Mouse (Mus musculus) hindbrain, embryonic 11.5 days (tissue): ENCODE results near the gene Ccdc157. TPM values are rescaled to one million over a fixed set of nuclear protein-coding genes. Genes with fewer than 3 reads are reported as not detected.
"Not testable (repeated sequence)": the region's sequence is repeated elsewhere in the genome, so short reads cannot be mapped to it uniquely, and the experiment has no call there.

Source experiments
- ATAC-seq: fragments of 200-750 bp; cut with Nextera tagmentation; 2 replicates; pipeline ENCODE4 v1.8.0; 2017; ENCODE audit warnings: mild to moderate bottlenecking, moderate TSS enrichment, moderate library complexity; ENCODE audit not compliant: low FRiP score
- DNase-seq: peaks from one replicate; pipeline ENCODE4 v3.0.0-alpha.2; 2015; ENCODE audit warnings: low spot score
- H3K27ac ChIP-seq: fragments of 300-500 bp; sonication (generic); 2 replicates; pipeline ENCODE4 v1.5.1; 2014; ENCODE audit warnings: mild to moderate bottlenecking, low read depth, low read length
- H3K27me3 ChIP-seq: fragments of 300-500 bp; sonication (generic); 2 replicates; pipeline ENCODE4 v1.6.1; 2014; ENCODE audit warnings: mild to moderate bottlenecking, low read length, moderate library complexity, mixed read lengths; ENCODE audit not compliant: control insufficient read depth, insufficient read depth
- H3K36me3 ChIP-seq: fragments of 300-500 bp; sonication (generic); 2 replicates; pipeline ENCODE4 v1.6.1; 2014; ENCODE audit warnings: mild to moderate bottlenecking, low read length, moderate library complexity, mixed read lengths; ENCODE audit not compliant: control insufficient read depth, insufficient read depth
- H3K4me1 ChIP-seq: fragments of 300-500 bp; sonication (generic); replicated peaks from 2 replicates; pipeline ENCODE4 v1.6.1; 2014; ENCODE audit warnings: low read length, mixed read lengths; ENCODE audit not compliant: control insufficient read depth, insufficient read depth
- H3K4me2 ChIP-seq: fragments of 300-500 bp; sonication (generic); replicated peaks from 2 replicates; pipeline ENCODE4 v1.6.1; 2014; ENCODE audit warnings: mild to moderate bottlenecking, low read depth, low read length
- H3K4me3 ChIP-seq: fragments of 300-500 bp; sonication (generic); 2 replicates; pipeline ENCODE4 v1.5.1; 2014; ENCODE audit warnings: low read depth, low read length
- H3K9ac ChIP-seq: fragments of 300-500 bp; sonication (generic); 2 replicates; pipeline ENCODE4 v1.6.1; 2014; ENCODE audit warnings: low read depth, low read length
- H3K9me3 ChIP-seq: fragments of 300-500 bp; sonication (generic); 2 replicates; pipeline ENCODE4 v1.6.1; 2016; ENCODE audit warnings: low read length; ENCODE audit not compliant: control insufficient read depth
- WGBS: fragments of 180-500 bp; shearing (Covaris S2); extraction: QIAGEN DNeasy Blood & Tissue Kit; methylation state at CpG from one replicate; pipeline ENCODE4 v1.1.7; 2014; 5-methylcytosine and 5-hydroxymethylcytosine counted together
- polyA plus RNA-seq: library from polyadenylated mRNA; unstranded; fragments of >200 nt; fragmentation: Nextera tagmentation; extraction: Ambion mirVana; gene quantifications from 2 replicates; pipeline ENCODE4 v1.2.1, GENCODE M21; 2014

Ccdc157 gene
- polyA plus RNA-seq, 1 experiment from 2014 or later, result 3.5 TPM

DNA sequence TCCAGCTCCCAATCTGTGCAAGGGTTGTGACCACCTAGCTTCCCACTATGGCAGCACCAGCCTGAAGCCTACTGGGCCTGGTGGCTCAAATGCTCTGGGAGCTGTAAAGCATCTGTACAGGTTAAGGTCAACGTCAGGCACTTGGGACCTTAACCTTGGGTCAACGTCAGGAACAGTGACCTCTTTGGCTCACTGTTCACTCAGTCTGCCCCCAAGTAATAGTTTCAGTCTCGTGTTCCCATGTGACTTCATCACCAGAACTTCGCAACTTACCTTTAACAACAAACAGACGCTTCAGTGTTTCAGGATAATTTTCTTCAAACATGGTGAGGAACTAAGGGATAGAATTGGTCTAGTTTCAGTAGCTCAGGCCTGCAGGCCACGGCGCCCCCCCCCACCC, 51.4 kb downstream of the Ccdc157 start:
- Histone ChIP-seq H3K4me2 (no peak overlapping the region), H3K4me1 (no peaks in the 10 kb centered on the region), H3K36me3 (no peaks in the 10 kb centered on the region), H3K9me3 (no peaks in the 10 kb centered on the region), H3K27ac (no peak overlapping the region), H3K4me3 (no peak overlapping the region), H3K27me3 (no peaks in the 10 kb centered on the region), H3K9ac (no peak overlapping the region)
- DNase-seq (no peak), ATAC-seq (no peak)
- WGBS, result 65% methylated on average over 7 of the region's 7 CpGs

DNA sequence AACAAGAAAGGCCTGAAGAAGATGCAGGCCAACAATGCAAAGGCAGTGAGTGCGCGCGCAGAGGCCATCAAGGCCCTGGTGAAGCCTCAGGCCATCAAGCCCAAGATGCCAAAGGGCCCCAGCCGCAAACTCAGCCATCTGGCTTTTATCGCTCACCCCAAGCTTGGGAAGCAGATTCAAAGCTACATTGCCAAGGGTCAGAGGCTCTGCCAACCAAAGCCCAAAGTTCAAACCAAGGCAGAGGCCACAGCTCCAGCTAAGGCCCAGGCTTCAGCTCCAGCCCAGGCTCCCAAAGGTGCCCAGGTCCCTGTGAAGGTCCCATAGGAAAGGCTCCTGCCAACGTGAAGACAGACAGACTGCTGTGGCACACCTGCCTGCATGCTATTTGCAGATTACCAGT, 52.2 kb downstream of the Ccdc157 start:
- not testable (repeated sequence) for H3K4me1 ChIP-seq
- WGBS, result 94% methylated on average over 6 of the region's 6 CpGs

DNA sequence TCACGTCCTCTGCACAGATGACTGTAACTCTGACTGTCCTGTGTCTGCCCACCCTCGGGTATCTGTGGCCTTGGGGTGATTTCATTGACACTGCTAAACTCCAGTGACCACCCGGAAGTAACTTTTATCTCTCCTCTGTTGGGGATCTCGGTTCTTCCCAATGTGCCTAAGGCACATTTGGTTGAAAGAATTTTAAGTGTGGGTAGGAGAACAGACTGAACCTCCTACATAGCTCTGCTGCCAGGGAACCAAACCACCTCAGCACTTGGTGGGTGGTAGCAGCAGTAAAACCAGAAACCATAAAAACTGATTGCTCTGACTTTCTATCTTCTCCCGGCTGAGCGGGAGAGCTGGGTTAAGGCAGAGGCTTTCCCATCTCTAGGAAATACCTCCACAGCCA, 54.6 kb downstream of the Ccdc157 start:
- WGBS, result 79% methylated on average over 6 of the region's 6 CpGs
- H3K4me3 ChIP-seq, result no peak overlapping the region
- DNase-seq (no peak), ATAC-seq (no peak)
- H3K27me3 ChIP-seq, result no peaks in the 10 kb centered on the region
- H3K4me2 ChIP-seq, result no peak overlapping the region
- H3K27ac ChIP-seq, result no peak overlapping the region
- H3K36me3 ChIP-seq, result no peaks in the 10 kb centered on the region
- H3K4me1 ChIP-seq, result no peaks in the 10 kb centered on the region
- H3K9ac ChIP-seq, result no peak overlapping the region
- H3K9me3 ChIP-seq, result no peaks in the 10 kb centered on the region

More for the DNA sequence above, 52.2 kb downstream of the Ccdc157 start:
- not testable (repeated sequence) for H3K27me3 ChIP-seq, H3K9me3 ChIP-seq, H3K9ac ChIP-seq, H3K4me3 ChIP-seq, H3K27ac ChIP-seq, DNase-seq, H3K4me2 ChIP-seq, ATAC-seq, H3K36me3 ChIP-seq

DNA sequence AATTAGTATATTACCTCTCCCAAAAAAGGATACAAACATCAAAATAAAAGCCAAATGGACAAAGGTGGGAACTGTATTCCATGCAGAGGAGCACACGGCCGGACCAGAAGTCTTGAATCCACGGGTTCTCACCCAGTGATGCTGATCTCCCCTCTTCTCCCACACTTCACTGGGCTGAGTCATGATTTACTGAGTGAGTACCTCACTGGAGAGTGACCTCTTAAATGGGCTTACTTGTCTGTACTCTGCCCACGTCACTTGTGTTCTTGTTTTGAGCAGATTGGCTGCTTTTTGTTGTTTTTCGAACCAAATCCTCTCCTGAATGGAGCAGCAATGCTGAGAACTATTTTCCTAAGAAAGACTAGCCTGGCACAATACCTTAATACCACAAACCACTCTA, 55.1 kb downstream of the Ccdc157 start:
- Histone ChIP-seq H3K9ac (no peak overlapping the region), H3K27me3 (no peaks in the 10 kb centered on the region), H3K27ac (no peak overlapping the region), H3K36me3 (no peaks in the 10 kb centered on the region), H3K4me1 (no peaks in the 10 kb centered on the region), H3K9me3 (no peaks in the 10 kb centered on the region), H3K4me2 (no peak overlapping the region), H3K4me3 (no peak overlapping the region)
- 86% methylated on average over 5 of the region's 5 CpGs for WGBS
- DNase-seq (no peak), ATAC-seq (no peak)

DNA sequence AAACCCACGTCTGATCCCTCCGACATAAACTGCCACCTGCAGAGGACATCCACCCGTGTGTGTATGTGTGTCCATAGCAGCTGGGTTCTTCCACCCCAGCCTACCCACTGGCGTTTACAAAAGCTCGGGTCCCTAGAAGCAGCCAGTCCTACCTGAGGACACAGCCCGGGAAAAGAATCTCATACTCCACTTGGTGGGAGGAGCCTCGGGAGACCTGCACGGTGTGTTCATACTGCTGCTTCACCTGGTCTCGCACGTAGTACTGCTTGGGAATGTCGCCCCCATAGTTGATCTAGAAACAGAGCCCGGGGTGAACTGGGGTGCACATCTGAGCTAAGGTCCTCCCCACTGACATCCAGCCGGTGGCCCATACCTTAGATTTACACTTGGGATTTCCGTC, 56.6 kb downstream of the Ccdc157 start:
- Histone ChIP-seq H3K4me1 (no peaks in the 10 kb centered on the region), H3K4me3 (no peak overlapping the region), H3K9me3 (no peaks in the 10 kb centered on the region), H3K4me2 (no peak overlapping the region), H3K9ac (no peak overlapping the region), H3K27ac (no peak overlapping the region), H3K36me3 (no peaks in the 10 kb centered on the region), H3K27me3 (no peaks in the 10 kb centered on the region)
- ATAC-seq, result no peak
- DNase-seq, result no peak
- 82% methylated on average over 14 of the region's 14 CpGs for WGBS

DNA sequence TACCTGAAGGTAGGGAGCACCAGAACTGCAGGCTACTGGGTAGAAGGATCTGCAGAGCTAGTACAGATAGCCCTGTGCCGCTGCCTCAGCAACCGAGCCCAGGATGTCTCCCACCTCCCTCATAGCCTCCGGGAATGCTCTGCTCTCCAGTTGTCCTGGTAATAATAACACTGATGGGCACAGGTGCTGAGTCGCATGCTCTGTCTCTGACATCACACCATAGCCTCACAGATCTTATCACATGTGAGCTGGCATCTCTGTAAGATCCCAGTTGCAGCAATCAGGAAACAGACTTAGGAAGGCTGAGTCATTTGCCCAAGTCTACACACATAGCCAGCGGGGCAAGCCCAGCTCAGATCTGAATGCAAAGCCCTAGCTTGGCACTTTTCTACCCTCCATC, 58.2 kb downstream of the Ccdc157 start:
- 85% methylated on average over 5 of the region's 5 CpGs for WGBS
- no peaks in the 10 kb centered on the region for H3K27me3 ChIP-seq
- DNase-seq, result no peak

DNA sequence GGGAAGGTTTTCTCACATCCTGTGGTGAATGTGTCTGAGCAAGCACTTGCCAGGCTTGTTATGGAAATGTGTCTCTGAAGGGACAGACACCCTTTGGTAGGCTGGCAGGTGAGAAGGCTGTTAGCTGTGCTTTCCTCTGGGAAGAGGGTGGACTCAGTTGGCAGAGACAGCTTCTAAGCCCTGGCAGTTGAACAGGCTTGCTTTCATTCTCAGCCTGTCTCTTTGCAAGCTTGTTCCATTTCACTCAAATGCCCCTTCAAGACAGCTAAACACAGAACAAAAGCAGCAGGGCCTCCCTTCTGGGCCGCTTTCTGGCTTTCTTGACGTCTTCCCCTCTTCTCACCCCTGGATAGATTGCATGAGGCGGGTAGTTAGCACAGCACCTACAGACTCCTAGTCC, 60.6 kb downstream of the Ccdc157 start:
- ATAC-seq, result no peak
- Histone ChIP-seq H3K36me3 (no peaks in the 10 kb centered on the region), H3K4me1 (peaks cover 3% of the 10 kb centered on the region; the same call in 1 of the 2 replicates), H3K9ac (no peak overlapping the region), H3K4me2 (no peak overlapping the region), H3K27me3 (no peaks in the 10 kb centered on the region), H3K4me3 (no peak overlapping the region), H3K9me3 (no peaks in the 10 kb centered on the region), H3K27ac (no peak overlapping the region)
- WGBS, result 72% methylated on average over 3 of the region's 3 CpGs
- DNase-seq, result no peak

More for the DNA sequence above, 58.2 kb downstream of the Ccdc157 start:
- no peak overlapping the region for H3K4me2 ChIP-seq
- H3K4me3 ChIP-seq, result no peak overlapping the region
- H3K4me1 ChIP-seq, result peaks cover 3% of the 10 kb centered on the region; the same call in 1 of the 2 replicates
- ATAC-seq, result no peak
- H3K27ac ChIP-seq, result no peak overlapping the region
- no peak overlapping the region for H3K9ac ChIP-seq
- H3K9me3 ChIP-seq, result no peaks in the 10 kb centered on the region
- H3K36me3 ChIP-seq, result no peaks in the 10 kb centered on the region

DNA sequence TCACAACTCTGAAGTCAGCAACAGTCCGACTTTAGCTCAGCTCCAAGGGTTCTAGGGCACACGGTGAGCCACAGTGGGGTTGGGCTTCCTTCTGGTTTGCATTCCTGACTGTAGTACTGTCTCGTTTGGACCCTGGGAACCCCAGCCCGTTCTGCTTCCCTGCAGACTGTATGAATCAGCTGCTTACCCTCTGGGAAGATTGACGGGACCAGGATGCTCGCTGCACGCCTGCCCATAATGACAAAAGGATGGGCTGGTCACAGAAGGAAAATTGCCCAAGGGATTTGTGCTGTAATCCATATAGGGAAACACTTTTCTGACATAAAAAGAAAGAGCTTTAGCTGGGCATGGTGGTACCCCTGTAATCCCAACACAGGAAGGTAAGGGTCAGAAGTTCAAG, 61.3 kb downstream of the Ccdc157 start:
- H3K4me3 ChIP-seq, result no peak overlapping the region
- no peak for ATAC-seq
- H3K27ac ChIP-seq, result no peak overlapping the region
- H3K36me3 ChIP-seq, result no peaks in the 10 kb centered on the region
- no peaks in the 10 kb centered on the region for H3K27me3 ChIP-seq
- H3K9ac ChIP-seq, result no peak overlapping the region
- no peak for DNase-seq
- 73% methylated on average over 7 of the region's 7 CpGs for WGBS
- H3K4me1 ChIP-seq, result peaks cover 3% of the 10 kb centered on the region; the same call in 1 of the 2 replicates
- H3K9me3 ChIP-seq, result no peaks in the 10 kb centered on the region
- no peak overlapping the region for H3K4me2 ChIP-seq

DNA sequence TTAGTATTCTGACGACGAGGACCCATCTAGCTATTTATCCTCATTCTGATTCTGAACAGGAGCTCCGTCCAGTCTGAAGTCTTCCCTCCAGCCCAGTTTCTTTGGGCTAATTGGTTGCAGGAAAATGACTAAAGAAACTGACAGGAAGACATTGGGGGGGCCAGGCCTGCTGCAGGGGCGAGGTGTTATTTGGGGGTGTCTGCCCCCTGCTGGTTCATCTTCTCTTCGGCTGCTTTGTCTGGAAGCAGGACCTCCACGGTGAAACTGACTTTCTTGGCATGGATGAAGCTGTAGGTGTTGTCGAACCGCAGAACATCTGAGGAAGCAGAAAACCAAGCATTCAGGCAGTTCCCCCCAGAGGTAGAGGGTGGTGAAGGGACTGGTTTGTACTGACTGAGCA, 62.0 kb downstream of the Ccdc157 start:
- Histone ChIP-seq H3K9me3 (no peaks in the 10 kb centered on the region), H3K9ac (no peak overlapping the region), H3K27ac (no peak overlapping the region), H3K4me3 (no peak overlapping the region), H3K36me3 (no peaks in the 10 kb centered on the region), H3K27me3 (no peaks in the 10 kb centered on the region), H3K4me2 (no peak overlapping the region), H3K4me1 (peaks cover 3% of the 10 kb centered on the region; the same call in 1 of the 2 replicates)
- ATAC-seq (no peak), DNase-seq (no peak)
- WGBS, result 68% methylated on average over 8 of the region's 8 CpGs
